Mouse (Mus musculus): ENCODE results near the gene Mkln1.

GRCm38 (mm10) chr6:31537193-31537592 lies 138.7 kb downstream of the Mkln1 start:
- TF ChIP-seq POLR2A (IDR thresholded peaks at IDR 0.05; ENCODE audit: borderline replicate concordance, control insufficient read depth, low read depth, low read length) (no peak), CTCF (IDR thresholded peaks at IDR 0.05; ENCODE audit: control insufficient read depth, insufficient read depth, low read length) (no peak)

All from bone marrow, adult 2 months (tissue).